Mouse (Mus musculus): ENCODE data around the gene Spem1. TPM values are rescaled to one million over a fixed set of nuclear protein-coding genes. Genes with fewer than 3 reads are reported as not detected.

The Spem1 gene
- polyA plus RNA-seq, 1 experiment: 1.4 TPM

DNA sequence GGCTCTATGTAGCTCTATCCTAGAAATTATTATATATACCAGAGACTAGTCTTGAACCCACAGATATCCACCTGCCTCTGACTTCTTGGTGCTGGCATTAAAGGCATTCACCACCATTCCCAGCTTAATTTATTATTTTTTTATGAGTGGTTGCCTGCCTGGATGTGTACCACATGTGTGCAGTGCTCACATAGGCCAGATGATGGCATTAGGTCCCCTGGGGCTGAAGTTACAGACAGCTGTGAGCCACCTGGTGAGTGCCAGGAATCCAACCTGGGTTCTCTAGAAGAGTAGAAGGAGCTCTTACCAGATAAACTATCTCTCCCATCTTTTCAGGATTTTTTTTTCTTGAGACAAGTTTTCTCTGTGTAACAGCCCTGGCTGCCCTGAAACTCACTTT lies 11.7 kb downstream of the Spem1 start:
- TF ChIP-seq CTCF (IDR thresholded peaks at IDR 0.05; ENCODE audit: borderline replicate concordance, insufficient read depth, low read depth, low read length) (no peak), POLR2A (IDR thresholded peaks at IDR 0.05; ENCODE audit: borderline replicate concordance, insufficient read depth, low read length) (no peak)
- Histone ChIP-seq H3K27me3 (ENCODE audit: control insufficient read depth, insufficient read depth, low read length) (no peaks in the 10 kb centered on the region), H3K4me1 (ENCODE audit: control insufficient read depth, insufficient read depth, low read length) (no peaks in the 10 kb centered on the region), H3K4me3 (replicated peaks; ENCODE audit: insufficient read depth, low read depth, low read length) (no peak overlapping the region), H3K27ac (ENCODE audit: insufficient read depth, low read length) (no peak overlapping the region)
- no peak for DNase-seq

DNA sequence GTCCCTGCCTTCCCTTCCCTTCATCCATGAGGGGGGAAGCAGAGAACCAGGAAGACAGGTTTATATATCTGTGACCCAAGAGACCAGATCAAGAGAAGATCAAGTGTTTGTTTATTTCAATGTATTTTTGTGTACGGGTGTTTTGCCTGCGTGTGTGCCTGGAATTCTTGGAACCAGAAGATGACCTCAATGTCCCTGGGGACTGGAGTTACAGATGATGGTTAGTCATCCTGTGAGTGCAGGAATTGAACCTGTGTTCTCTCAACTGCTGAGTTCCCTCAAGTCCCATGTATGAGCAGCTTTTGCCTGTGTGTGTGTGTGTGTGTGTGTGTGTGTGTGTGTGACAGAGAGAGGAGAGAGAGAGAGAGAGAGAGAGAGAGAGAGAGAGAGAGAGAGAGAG lies 14.3 kb downstream of the Spem1 start:
- no peak overlapping the region for H3K4me3 ChIP-seq (replicated peaks; ENCODE audit: insufficient read depth, low read depth, low read length)
- DNase-seq: no peak
- no peaks in the 10 kb centered on the region for H3K4me1 ChIP-seq (ENCODE audit: control insufficient read depth, insufficient read depth, low read length)
- H3K27me3 ChIP-seq (ENCODE audit: control insufficient read depth, insufficient read depth, low read length): peaks cover 1% of the 10 kb centered on the region; the same call in 1 of the 2 replicates
- no peak overlapping the region for H3K27ac ChIP-seq (ENCODE audit: insufficient read depth, low read length)
- 70% methylated on average over 2 of the region's 2 CpGs for WGBS
- TF ChIP-seq POLR2A (IDR thresholded peaks at IDR 0.05; ENCODE audit: borderline replicate concordance, insufficient read depth, low read length): no peak
- no peak for TF ChIP-seq CTCF (IDR thresholded peaks at IDR 0.05; ENCODE audit: borderline replicate concordance, insufficient read depth, low read depth, low read length)

DNA sequence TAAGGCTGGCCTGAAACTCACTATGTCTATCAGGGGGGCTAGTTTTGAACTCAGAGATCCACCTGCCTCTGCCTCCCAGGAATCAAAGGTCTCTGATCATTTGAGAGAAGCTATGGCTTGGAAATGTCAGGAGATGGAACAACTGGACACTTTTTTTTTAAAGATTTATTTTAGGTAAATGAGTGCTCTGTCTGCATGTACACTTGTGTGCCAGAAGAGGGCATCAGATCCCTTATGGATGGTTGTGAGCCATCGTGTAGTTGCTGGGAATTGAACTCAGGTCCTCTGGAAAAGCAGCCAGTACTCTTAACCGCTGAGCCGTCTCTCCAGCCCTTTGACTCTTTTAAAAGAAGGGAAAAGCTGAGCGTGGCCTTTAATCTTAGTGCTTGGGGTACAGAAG lies 15.6 kb downstream of the Spem1 start:
- no peak for DNase-seq
- H3K4me3 ChIP-seq (replicated peaks; ENCODE audit: insufficient read depth, low read depth, low read length): no peak overlapping the region
- no peaks in the 10 kb centered on the region; the same call in 1 of the 2 replicates for H3K4me1 ChIP-seq (ENCODE audit: control insufficient read depth, insufficient read depth, low read length)
- peaks cover 1% of the 10 kb centered on the region; the same call in 1 of the 2 replicates for H3K27me3 ChIP-seq (ENCODE audit: control insufficient read depth, insufficient read depth, low read length)
- TF ChIP-seq POLR2A (IDR thresholded peaks at IDR 0.05; ENCODE audit: borderline replicate concordance, insufficient read depth, low read length): no peak
- no peak for TF ChIP-seq CTCF (IDR thresholded peaks at IDR 0.05; ENCODE audit: borderline replicate concordance, insufficient read depth, low read depth, low read length)
- WGBS: 85% methylated on average over 4 of the region's 4 CpGs
- H3K27ac ChIP-seq (ENCODE audit: insufficient read depth, low read length): no peak overlapping the region

DNA sequence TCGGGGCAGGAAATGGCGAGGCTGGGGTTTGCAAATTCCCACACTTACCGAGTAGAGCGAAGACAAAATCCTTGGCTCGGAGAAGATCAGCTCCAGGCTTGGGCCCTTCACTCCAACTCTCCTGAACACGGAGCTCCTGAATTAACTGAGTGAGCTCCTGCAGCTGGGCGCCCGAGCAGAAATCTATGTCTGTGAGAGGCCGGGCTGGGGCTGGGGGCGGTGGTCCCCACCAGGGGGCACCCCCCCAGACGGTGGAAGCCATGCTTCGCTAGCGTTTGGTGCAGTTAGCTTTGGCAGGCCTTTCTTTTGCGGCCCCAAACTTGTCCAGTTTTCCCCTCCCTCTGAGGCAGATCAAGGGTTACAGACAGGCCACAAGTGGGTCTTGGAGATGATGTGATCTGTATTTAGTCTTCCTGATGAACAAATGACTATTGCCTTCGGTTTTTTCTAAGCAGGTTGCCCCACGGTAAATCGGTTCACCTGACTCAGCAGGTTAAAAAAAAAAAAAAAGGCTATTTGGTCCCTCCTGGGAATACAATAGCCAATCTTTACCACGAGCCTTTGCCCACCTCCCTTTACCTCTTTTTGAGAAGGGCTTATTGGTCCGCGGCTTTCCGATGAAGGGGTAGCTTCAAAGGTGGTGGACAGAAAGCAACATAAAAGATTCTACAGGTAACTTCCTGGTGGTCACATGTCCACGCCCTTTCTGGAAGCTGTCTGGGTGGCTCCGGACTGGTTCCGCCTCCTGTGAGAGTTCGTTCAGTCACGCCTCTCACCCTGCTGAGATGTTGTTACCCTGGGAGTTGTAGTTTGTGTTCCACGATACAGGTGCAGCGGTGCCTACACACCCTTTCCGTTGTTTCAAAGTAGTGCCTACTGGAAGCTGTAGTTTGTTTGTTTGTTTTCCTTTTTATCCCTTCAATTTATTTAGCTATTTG lies 16.7 kb downstream of the Spem1 start, which contains the start of gene Tmem102:
Gene Tmem102, minus strand, starts transcription at position 653 of the 938 bp plus-strand sequence.
- TF ChIP-seq POLR2A (IDR thresholded peaks at IDR 0.05; ENCODE audit: borderline replicate concordance, insufficient read depth, low read length): no peak
- TF ChIP-seq CTCF (IDR thresholded peaks at IDR 0.05; ENCODE audit: borderline replicate concordance, insufficient read depth, low read depth, low read length): no peak
- peaks cover 1% of the 10 kb centered on the region; the same call in 1 of the 2 replicates for H3K27me3 ChIP-seq (ENCODE audit: control insufficient read depth, insufficient read depth, low read length)
- no peak within 1 kb of the TSS for H3K4me3 ChIP-seq (replicated peaks; ENCODE audit: insufficient read depth, low read depth, low read length)
- H3K4me1 ChIP-seq (ENCODE audit: control insufficient read depth, insufficient read depth, low read length): peaks cover 5% of the 10 kb centered on the region; the same call in 1 of the 2 replicates
- WGBS: 32% methylated on average over 29 of the region's 29 CpGs
- H3K27ac ChIP-seq (ENCODE audit: insufficient read depth, low read length): no peak within 1 kb of the TSS
- no peak for DNase-seq

DNA sequence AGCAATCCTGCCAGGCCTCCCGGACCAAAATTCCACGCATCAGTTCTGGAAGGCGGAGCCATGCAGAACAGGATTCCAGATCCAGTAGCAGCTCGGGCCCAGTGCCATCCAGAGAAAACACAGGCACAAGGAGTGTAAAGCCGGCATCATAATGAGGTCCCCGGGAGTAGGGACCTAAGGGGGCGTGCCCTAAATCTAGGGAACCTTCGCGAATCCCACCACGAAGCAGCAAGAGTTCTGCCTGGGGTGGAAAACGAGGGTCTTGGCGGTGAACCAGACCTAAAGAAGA lies 17.4 kb downstream of the Spem1 start:
- H3K4me3 ChIP-seq (replicated peaks; ENCODE audit: insufficient read depth, low read depth, low read length): no peak overlapping the region
- peaks cover 7% of the 10 kb centered on the region; the same call in 1 of the 2 replicates for H3K4me1 ChIP-seq (ENCODE audit: control insufficient read depth, insufficient read depth, low read length)
- TF ChIP-seq CTCF (IDR thresholded peaks at IDR 0.05; ENCODE audit: borderline replicate concordance, insufficient read depth, low read depth, low read length): no peak
- no peak for TF ChIP-seq POLR2A (IDR thresholded peaks at IDR 0.05; ENCODE audit: borderline replicate concordance, insufficient read depth, low read length)
- 18% methylated on average over 12 of the region's 12 CpGs for WGBS
- no peak for DNase-seq
- H3K27ac ChIP-seq (ENCODE audit: insufficient read depth, low read length): no peak overlapping the region
- peaks cover 1% of the 10 kb centered on the region; the same call in 1 of the 2 replicates for H3K27me3 ChIP-seq (ENCODE audit: control insufficient read depth, insufficient read depth, low read length)

DNA sequence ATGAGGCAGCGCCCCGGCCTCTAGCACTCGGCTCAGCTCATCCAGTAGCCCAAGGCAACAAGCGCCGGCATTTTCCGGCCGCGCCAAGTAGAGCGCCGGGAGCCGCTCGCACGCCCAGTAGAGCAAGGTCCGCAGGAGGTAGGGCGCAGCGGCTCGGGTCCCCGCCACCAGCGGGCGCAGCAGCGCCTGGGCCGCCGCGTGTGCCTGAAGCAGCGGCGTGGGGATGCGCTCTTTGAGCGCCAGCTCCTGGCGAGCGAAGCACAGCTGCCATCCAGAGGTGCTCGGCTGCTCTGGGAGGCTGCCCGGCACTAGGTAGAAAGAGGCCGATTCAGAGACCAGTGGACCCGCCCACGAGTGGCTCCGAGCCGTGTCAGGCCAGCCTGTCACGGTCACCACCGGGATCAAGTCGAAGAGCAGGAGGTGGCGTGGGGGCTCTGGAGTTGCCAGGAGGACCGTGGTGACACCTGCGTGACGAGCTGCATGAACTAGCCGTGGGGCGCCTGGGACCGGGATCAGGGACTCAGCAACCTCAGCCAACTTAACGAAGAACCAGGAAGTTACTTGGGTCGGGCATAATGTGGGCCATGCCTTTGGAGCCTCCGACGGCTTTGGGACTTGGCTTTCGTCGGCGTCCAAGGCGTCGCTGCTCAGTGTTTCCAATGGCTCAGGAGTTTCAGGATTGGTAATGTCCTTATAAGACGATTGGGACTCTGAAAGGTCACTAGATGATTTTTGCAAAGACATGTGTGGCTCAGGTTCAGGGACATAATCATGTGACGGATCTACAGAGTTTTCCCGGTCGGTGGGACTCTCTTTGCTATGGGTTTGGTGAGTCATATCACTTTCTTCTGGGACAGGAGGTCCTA lies 18.0 kb downstream of the Spem1 start:
- WGBS: 2% methylated on average over 60 of the region's 60 CpGs
- H3K4me3 ChIP-seq (replicated peaks; ENCODE audit: insufficient read depth, low read depth, low read length): peak overlapping the region; percentile 38
- peaks cover 1% of the 10 kb centered on the region; the same call in 1 of the 2 replicates for H3K27me3 ChIP-seq (ENCODE audit: control insufficient read depth, insufficient read depth, low read length)
- peak; percentile 62 to 69 for DNase-seq
- peak; percentile 22; the same call in 1 of the 2 replicates for TF ChIP-seq CTCF (IDR thresholded peaks at IDR 0.05; ENCODE audit: borderline replicate concordance, insufficient read depth, low read depth, low read length)
- no peak for TF ChIP-seq POLR2A (IDR thresholded peaks at IDR 0.05; ENCODE audit: borderline replicate concordance, insufficient read depth, low read length)
- H3K4me1 ChIP-seq (ENCODE audit: control insufficient read depth, insufficient read depth, low read length): peaks cover 7% of the 10 kb centered on the region; the same call in 1 of the 2 replicates
- H3K27ac ChIP-seq (ENCODE audit: insufficient read depth, low read length): no peak overlapping the region

DNA sequence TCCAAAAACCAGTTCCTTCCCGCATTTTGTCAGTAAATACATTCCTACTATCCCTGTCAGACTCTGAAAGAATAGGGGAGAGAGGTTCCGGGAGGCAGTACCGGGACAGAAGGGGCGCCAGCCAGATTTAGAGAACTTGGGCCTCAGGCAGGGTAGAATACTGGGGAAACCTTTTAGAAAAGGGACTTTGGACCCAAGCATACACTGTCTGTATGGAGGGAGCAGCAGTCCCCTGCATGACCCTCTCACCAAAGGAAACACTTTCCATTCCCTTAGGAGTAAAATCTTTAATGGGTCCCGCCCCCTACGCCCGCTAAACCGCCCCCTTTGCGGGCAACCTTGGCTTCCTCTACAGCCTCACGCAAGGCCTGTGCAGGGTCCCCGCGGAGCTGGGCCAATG lies 18.7 kb downstream of the Spem1 start:
- peaks cover 7% of the 10 kb centered on the region; the same call in 1 of the 2 replicates for H3K4me1 ChIP-seq (ENCODE audit: control insufficient read depth, insufficient read depth, low read length)
- TF ChIP-seq POLR2A (IDR thresholded peaks at IDR 0.05; ENCODE audit: borderline replicate concordance, insufficient read depth, low read length) (no peak), CTCF (IDR thresholded peaks at IDR 0.05; ENCODE audit: borderline replicate concordance, insufficient read depth, low read depth, low read length) (no peak)

More for the DNA sequence above, 18.7 kb downstream of the Spem1 start:
- H3K4me3 ChIP-seq (replicated peaks; ENCODE audit: insufficient read depth, low read depth, low read length): peak overlapping the region; percentile 38
- no peak overlapping the region for H3K27ac ChIP-seq (ENCODE audit: insufficient read depth, low read length)
- no peak for DNase-seq
- H3K27me3 ChIP-seq (ENCODE audit: control insufficient read depth, insufficient read depth, low read length): peaks cover 1% of the 10 kb centered on the region; the same call in 1 of the 2 replicates
- WGBS: 17% methylated on average over 12 of the region's 12 CpGs
